Mouse (Mus musculus): Measurements from ENCODE around the gene Frem3.

The Frem3 gene

GRCm38 (mm10) chr8:80710670-80711400 is 100.0 kb downstream of the Frem3 start:
- DNase-seq (ENCODE audit: low read depth): peak; percentile 4

- no peak for DNase-seq (ENCODE audit: low read depth)
Observed at GRCm38 (mm10) chr8:80714461-80714860, 103.6 kb downstream of the Frem3 start.

GRCm38 (mm10) chr8:80732326-80732725 is 121.4 kb downstream of the Frem3 start:
- no peak for DNase-seq (ENCODE audit: low read depth)

GRCm38 (mm10) chr8:80738046-80738387 is 127.1 kb downstream of the Frem3 start:
- no peak for DNase-seq (ENCODE audit: low read depth)

GRCm38 (mm10) chr8:80738388-80739154 is 127.7 kb downstream of the Frem3 start:
- no peak for DNase-seq (ENCODE audit: low read depth)

GRCm38 (mm10) chr8:80739155-80739924 is 128.5 kb downstream of the Frem3 start, which contains the start of gene Smarca5:
TSS of gene Smarca5 (minus strand) at chr8:80739497.
- peak; percentile 81 for DNase-seq (ENCODE audit: low read depth)

GRCm38 (mm10) chr8:80739932-80740331 is 129.1 kb downstream of the Frem3 start:
- DNase-seq (ENCODE audit: low read depth): no peak

Measured in fibroblast of lung, adult 2 months (primary cell).